Mouse (Mus musculus) erythroblast, adult 5-6 weeks (primary cell): ENCODE results near the gene Gng12. TPM values are rescaled to one million over a fixed set of nuclear protein-coding genes. Genes with fewer than 3 reads are reported as not detected.
A peak's percentile ranks its signal among the peaks of the same experiment; 100 is the strongest.

Experiments used
- ATAC-seq: replicated peaks from 2 replicates; pipeline ENCODE4 v1.8.0; 2016; ENCODE audit warnings: moderate number of reproducible peaks, mild to moderate bottlenecking, moderate TSS enrichment, inconsistent platforms; ENCODE audit not compliant: poor library complexity, low FRiP score, severe bottlenecking
- total RNA-seq, 2 experiments: library from RNA; stranded (forward) in 1 of 2; stranded (reverse) in 1 of 2; fragments of 150-400 nt in 1 of 2; fragments of 200-764, 138-1000 nt in 1 of 2; gene quantifications; 2 replicates each; pipeline versions ENCODE4 v1.2.3 to v1.2.4; 2015 to 2017; ENCODE audit warnings: low replicate concordance in 2 of 2

The Gng12 gene
- total RNA-seq, 2 experiments from 2014 or later = 8.5 to 39.2 TPM

- ATAC-seq = no peak
Observed at GRCm38 (mm10) chr6:66913355-66913754, 17.2 kb downstream of the Gng12 start.

GRCm38 (mm10) chr6:66915592-66915991, 19.4 kb downstream of the Gng12 start:
- no peak for ATAC-seq

GRCm38 (mm10) chr6:66917032-66917431, 20.8 kb downstream of the Gng12 start:
- no peak for ATAC-seq

GRCm38 (mm10) chr6:66920786-66921185, 24.6 kb downstream of the Gng12 start:
- ATAC-seq = no peak

- no peak for ATAC-seq
Observed at GRCm38 (mm10) chr6:66921755-66922154, 25.6 kb downstream of the Gng12 start.

GRCm38 (mm10) chr6:66922501-66922900, 26.3 kb downstream of the Gng12 start:
- no peak for ATAC-seq

- ATAC-seq = no peak
Observed at GRCm38 (mm10) chr6:66923851-66924250, 27.7 kb downstream of the Gng12 start.

- no peak for ATAC-seq
Observed at GRCm38 (mm10) chr6:66924315-66924965, 28.2 kb downstream of the Gng12 start.

GRCm38 (mm10) chr6:66926269-66926668, 30.1 kb downstream of the Gng12 start:
- no peak for ATAC-seq

GRCm38 (mm10) chr6:66928972-66929645, 32.9 kb downstream of the Gng12 start:
- ATAC-seq = no peak

GRCm38 (mm10) chr6:66929694-66930093, 33.5 kb downstream of the Gng12 start:
- 0 out of 2 replicates have a peak, but pooled peaks have one; percentile 55 for ATAC-seq

GRCm38 (mm10) chr6:66932206-66932819, 36.1 kb downstream of the Gng12 start:
- no peak for ATAC-seq

GRCm38 (mm10) chr6:66940656-66941235, 44.5 kb downstream of the Gng12 start:
- ATAC-seq = no peak

GRCm38 (mm10) chr6:66941792-66942191, 45.6 kb downstream of the Gng12 start:
- no peak for ATAC-seq

GRCm38 (mm10) chr6:66942826-66943225, 46.6 kb downstream of the Gng12 start:
- no peak for ATAC-seq

- no peak for ATAC-seq
Observed at GRCm38 (mm10) chr6:66943367-66944189, 47.4 kb downstream of the Gng12 start.

GRCm38 (mm10) chr6:66944190-66945003, 48.2 kb downstream of the Gng12 start:
- no peak for ATAC-seq

GRCm38 (mm10) chr6:66945004-66945356, 48.8 kb downstream of the Gng12 start:
- ATAC-seq = no peak

- no peak for ATAC-seq
Observed at GRCm38 (mm10) chr6:66948111-66948510, 51.9 kb downstream of the Gng12 start.
